Mouse (Mus musculus) natural killer cell, adult 2 months (primary cell): ENCODE data around the gene Lpp.

ENCODE experiments used
- DNase-seq, 2 experiments: peaks; one replicate each; pipeline ENCODE4 v3.0.0; 2022; ENCODE audit warnings: low spot score in 2 of 2

Gene Lpp

DNA sequence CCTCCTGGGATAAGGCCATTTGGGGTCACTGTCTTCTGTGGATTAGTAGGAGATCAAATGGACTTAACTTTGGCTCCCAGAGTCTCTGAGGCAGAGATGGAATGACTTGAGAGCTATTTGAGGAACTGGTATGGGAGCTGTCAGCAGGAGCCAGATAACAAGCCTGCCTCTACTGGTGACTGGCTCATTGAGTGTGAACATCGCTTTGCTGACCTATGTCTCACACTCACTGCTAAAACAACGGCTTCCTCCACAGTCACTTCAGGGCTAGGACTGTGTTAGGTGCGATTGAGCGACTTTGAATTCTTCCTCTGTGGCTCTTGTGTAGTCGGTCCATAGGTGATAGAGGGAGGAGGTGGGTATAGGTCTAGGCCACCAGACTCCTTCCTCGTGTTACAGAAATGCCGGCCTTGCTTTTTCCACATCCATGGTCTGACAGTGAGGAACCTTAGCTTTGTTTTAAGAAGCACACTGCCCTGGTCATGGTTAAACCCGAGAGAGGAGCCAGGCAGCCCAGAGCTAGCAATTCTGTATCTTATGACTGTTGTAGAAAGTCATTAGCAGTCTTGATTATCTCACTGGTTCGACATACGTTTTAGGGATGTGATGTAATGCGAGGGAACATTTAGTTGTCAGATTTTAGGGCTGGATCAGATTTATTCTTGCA, 108.5 kb downstream of the Lpp start:
- no peak for DNase-seq

DNA sequence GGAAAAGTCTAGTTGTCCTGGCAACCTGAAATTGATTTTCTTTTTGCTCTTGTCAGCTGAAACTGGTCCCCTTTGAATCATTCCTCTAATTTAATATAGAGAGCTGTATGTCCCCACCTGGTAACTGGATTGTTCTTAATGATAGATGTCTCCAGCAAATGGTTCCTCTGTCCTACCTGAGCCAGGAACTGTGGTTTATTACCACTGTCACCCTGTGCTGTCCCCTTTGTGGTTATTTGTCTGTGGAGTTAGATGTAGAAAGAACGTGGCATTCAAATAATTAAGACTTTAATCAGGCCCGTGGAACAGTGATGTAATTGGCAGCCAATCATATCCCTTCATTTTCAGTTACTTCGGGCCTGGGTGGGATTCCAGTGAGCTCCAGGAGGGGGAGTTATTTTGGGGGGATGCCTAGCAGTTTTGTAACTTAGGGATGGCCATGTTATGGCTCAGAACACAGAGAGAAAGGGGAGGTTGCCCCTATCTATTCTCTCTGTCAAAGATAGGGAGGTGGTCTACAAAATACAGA, 109.1 kb downstream of the Lpp start:
- DNase-seq, result no peak

DNA sequence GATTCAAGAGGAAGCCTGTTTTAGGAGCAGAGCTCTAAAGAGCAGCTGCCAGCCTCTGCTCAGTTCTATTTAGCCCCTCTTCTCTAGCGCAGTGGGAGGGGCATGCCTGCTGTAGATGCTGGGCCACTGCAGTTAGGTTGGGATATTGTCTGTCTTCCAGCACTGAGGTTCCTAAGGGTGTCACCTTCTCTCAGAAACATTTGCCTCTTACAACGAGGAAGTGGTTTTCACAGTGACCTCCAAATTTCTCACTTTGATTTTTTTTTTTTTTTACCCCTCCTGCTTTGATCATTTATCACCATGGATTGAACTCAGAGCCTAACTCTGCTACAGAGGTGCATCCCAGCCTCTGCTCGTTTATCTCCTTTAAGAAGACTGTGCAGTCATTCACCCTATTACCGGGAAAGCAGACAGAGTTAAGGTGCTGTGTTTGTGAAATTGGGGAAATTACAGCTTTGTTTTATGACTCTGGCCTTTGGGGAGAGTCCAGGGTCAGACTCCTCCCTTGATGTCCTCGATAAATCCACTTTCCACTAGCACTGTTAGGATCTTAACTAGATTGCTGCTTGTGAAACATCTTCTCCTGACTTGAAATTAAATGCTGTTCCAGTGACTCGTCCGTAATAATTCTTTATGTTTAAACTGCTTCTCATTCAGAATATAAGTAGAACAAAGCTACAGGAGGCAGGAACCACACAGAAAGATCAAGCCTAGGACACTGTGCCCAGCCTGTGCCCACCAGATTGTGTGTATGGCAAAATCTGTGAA, 111.7 kb downstream of the Lpp start:
- DNase-seq, result peak in 1 of 2 experiments; percentile 23

DNA sequence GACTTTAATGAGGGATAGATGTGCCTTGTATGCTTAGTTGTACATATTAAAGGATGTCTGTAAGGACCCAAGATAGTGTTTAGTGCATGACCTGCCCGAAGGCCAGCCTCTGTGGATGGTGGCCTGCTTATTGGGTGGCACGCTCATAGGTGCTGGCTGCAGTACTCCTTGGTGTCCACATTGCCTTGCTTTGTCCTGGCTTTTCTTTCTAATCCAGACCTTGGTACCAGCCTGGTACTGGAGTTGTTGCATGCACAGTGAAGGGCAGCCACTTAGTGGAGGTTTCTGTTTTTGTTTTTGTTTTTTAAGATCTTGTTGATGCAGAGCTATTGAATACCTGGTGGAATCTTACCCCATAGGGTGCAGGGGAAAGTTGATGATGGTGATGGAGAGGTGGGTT, 112.9 kb downstream of the Lpp start:
- DNase-seq, result no peak

DNA sequence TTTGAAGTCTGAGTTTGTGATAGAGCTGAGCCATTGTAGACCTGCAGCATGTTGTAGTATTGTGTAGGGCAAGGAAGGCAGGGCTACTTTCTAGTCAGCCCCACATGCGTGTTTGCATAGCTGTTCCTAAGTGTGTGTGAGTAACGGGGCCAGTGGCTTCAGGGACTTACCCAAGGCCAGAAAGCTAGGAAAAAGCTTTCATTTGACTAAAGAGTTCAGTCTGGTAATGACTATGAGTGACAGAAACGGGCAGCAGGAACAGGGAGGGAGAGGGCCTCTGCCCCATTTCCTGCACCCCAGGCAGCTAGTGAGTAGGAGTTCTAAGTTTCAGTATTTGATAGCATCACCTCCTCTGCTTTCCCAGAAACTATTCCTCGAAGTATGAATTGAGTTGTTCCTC, 113.4 kb downstream of the Lpp start:
- no peak for DNase-seq

DNA sequence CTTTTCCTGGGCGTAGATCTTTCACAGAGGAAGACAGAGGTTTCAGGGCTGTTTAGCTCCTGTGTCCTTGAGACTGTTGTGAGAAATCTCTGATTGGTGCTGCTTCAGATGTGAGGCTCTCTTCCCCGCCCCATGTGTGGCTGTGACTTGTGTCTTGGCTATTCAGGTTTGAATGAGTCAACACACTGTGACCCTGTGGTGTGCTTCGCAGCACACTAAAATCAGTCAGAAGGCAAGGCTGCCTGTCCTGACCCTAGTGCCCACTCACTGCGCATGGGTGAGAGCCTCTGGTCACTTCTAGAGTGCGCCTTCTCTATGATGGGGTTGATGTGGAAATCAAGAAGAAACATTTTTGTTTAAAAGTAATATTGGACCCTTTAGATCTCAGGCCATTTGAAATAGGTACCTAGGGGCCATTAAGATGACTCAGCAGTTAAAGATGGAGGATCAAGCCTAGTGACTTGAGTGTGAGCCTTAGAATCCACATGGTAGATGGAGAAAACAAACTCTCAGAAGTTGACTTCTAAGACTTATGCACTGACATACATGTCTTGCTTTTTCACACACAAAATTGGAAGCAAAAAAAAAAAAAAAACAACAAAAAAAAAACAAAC, 114.7 kb downstream of the Lpp start:
- peak in 1 of 2 experiments; percentile 27 for DNase-seq

DNA sequence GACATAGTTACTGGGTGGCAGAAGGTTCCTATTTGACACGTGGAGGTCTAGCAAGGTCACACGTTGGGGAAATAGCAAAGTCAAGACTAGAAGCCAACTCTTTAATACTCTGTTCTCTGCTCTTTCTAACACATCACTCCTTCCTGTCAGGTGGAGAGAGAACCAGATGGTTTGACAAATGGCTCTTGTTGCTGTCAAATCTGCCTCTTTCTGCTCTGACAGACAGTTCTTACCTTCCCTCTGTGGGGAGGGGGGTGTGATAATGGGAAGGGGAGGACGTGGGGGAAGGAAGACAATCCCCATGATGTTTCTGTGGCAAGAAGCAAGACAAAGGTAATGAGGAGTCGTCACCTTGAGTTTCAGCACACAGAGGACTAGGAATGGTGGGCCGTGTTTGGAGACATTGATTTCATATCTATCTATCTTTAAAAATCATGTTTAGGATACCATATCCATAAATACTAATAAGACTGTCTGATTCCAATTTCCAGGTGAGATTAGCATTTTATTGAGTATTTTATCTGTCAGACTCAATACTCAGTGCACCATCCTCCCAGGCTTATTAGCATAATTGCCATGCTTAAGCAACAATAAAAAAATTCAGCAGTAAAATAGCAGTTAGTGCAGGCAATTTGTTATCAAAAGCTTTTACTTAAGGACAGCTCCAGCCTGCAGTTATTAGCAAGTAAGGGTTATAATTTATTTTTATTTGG, 115.9 kb downstream of the Lpp start:
- DNase-seq, result no peak

DNA sequence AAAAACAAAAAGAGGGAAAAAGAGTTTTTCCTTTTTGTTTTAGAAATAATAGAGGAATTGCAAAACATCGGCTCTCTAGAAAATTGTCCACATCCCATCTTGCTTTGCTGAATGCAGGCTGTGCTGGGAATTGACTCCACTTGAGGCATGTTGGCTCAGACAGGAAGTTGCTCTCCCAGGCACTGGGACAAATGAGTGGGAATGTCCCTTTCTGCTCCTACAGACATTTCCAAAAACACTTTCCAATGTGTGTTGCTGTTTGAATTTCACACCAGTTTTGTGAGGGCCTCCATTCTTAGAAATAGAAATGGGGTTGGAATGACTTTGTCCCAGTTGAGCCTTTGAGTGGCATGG, 116.5 kb downstream of the Lpp start:
- no peak for DNase-seq

DNA sequence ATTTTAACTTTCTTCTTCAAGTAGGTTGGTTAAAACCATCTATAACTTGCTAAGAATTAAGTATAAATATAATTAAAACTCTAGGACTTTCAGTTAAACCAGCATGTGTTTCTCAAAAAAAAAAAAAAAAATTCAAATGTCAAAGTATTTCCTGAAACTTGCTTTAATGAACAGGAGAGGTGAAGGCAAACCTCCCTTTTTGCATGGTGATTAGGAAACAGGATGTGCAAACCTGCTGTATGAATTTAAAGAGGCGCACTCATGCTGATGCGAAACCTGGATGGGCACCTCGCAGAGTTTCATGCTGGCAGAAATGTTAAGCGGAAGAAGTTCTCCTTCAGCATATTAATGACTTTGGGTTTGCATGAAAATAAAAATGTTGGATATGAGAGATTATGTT, 119.9 kb downstream of the Lpp start:
- no peak for DNase-seq

DNA sequence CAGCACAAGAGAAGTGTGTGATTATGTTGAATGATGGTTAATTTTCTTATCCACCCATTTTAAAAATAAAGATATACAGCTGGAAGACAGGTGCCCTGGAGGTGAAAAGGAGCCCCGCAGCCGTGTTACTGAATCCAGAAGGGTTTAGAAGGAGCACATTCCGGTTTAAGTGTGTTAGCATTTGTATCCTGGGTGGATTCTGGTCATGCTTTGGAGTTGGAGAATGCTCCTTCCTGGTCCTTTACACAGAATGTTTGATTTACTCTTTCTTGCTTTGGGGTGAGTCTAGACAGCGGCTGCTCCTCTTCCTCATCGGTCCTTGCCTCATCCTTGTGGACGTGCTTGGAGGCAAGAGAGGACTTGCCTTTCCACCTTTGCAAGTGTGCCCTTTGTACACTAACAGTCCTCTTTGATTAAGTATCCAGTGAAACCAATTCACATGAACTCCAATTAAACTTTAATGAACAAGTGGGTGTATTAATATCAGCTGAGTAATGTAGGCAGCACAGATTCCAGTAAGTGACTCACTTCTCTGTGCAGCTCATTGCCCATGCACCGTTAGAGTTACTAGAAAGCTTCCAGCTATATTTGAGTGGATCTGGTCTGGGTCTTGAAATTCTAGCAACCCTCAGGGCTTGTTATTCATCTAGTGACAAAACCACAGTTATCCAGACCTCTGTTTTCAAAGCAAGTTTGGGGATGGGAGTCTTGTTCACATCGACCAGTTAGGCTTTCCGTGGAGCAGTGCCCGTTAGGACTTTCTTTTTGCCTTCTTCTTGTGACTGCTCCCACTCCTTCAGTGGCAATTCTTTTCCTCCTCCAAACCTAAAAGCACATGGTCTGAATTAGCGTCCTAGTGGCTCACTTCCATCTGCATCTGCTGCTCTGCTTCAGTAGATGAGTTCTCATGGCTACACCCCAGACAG, 121.8 kb downstream of the Lpp start:
- DNase-seq, result no peak

DNA sequence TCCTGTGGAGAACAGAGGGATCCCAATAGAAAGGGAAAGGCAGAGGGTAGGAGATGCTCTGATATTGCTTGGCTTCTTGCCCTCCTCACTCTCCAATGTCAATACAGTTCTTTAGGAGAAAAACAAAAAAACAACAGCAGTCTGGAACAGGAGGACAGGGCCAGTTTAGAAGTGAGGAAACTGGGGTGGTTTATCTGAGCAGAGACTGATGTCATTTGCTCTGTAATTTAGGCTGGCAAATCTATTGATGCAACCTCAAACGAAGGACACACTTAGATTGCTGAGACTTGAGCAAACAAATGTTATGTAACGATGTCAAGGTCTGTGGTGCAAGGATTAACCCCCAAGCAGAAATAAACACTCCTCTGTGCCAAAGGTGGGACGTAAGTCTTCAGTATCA, 123.7 kb downstream of the Lpp start:
- DNase-seq, result no peak

DNA sequence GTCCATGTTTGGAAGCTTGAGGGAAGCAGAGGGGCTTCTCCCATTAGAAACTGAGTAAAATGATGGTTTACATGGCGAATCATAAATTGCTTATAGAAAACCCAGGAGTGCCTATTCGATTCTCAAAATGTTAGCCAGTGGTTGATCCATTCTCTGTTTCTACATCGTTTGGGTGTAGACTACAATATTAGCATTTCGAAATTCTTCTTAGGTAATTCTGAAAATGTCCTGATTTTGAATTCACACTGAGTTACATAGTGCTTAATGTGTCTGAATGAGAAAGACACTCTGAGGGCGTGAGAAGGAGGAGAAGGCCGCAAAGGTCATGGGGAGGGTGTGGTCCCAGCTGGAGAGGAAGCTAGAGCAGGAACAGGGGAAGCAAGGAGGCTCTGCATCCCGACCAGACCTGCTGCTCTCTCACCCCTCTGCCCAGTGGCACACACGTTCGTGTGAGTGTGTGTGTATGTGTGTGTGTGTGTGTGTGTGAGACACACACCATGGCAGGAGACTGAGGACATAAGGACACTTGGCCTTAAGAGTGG, 124.3 kb downstream of the Lpp start:
- no peak for DNase-seq

DNA sequence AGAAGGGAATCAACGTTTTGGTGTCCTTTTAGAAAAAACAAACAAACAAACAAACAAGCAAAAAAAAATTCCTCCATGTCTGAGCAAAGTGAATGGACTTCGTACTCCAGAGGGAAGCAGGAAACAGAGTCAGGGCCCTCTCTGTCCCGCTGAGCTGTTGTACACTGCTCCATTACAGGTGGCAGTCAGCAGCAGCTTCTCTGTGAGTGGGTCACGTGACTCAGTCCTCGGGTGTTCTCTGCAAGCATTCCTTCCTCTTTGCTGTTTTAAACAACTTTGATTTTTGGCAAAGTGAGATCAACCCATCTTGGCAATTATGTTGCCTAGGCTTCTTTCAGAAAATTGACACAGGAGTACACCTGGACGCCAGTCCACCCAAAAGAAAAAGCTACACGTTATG, 125.5 kb downstream of the Lpp start:
- DNase-seq, result no peak

DNA sequence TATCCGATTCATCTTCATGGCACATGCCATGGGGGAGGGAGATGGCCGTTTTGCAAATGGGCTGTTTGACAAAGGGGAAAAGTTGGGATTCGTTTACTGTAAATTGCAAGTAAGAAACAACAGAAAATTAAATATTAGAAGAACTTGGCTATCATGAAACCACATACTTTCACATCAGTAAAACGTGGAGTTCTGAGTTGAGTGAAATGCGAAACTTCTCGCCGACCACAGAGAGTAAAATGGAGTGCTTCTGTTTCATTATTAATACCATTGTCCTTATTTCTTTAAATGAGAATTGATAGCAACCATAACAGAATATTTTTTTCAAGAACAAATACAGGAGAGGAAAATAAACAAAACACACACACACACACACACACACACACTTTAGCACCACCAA, 133.9 kb downstream of the Lpp start:
- no peak for DNase-seq

DNA sequence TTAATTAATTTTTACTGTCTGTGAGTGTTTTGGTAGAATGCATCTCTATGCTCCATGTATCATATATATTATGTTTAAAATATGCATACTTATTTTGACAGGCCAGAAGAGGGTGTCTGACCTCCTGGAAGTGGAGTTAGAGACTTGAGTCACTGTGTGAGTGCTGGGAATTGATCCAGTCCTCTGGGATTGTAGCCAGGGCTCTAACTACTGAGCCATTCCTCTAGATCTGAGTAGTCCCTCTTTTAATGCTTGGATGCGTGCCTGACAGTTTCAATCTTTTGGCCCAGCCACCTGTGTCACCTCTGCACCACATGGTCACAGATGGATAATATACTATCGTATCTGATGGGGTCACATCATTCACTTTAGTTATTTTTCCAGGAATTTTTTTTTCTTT, 138.4 kb downstream of the Lpp start:
- DNase-seq, result no peak

DNA sequence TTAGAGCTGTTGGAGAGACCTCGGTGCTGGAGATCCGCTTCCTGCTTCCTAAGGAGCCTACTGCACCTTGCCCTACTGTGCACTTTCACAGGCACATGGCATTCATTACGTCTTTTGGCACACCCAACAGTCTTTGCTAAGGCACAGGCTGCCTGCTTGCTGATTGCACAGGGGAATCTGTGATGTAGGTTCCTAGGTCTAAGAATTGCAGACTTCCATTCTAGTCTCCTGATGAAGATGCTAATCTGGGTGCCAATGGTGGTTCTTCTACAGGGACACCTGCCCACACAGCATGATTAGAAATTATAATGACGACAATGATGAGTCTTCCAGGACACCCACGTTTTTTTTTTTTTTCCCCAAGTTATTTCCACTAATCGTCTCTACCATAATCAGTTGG, 141.9 kb downstream of the Lpp start:
- no peak for DNase-seq

DNA sequence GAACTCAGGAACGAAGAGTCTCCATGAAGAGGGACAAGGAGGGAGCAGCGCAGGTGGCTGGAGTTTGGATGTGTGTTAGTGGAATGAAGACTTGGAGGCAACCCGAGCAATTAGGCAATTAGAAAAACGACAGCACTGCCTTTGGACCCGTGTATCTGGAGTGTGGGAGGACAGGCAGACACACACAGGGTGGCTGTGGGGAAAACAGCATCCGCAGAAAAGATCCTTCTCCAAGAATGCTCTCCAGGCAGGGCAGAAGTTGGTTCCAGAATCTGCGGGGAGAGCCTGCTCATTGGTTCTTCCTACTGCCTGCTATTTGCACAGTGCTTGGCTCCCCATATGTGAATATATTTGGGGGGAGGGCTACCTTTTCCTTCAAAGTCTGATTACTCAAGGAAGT, 143.0 kb downstream of the Lpp start:
- DNase-seq, result no peak

DNA sequence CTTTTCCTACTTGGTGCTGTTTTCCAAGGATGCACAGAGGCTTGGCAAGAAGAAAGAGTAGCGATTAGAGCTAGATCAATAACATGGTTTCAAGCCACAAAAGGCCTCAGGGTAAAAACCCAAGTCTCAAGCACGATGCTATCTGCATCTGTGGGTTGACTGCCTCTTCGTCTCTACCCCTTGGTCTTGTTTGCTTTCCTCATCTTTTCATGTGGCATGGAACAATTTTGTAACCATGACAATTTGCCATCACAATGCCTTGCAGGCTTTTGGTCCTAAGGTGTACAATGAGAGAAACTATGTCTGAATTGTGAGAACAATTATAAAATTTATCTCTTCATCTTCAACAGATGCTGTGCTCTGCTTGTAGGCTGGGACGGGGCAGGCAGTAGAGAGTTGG, 145.7 kb downstream of the Lpp start:
- no peak for DNase-seq

DNA sequence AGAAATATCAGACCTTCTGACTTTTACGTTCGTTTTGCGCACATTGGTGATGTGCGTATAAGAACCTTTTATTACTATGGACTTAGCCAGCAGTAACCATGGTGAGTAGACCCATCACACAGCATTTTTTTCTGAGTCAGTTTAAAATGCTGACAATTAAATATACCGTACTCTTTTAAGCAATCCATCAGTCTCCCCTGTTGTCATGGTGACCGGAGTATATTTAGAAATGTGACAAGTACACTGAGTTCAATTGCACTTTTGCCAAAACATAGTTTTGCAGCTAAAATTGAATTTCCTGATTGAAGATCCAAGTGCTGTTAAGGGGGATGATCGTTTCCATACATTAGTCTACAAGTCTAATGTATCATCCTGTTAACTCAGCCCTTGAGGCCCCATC, 149.6 kb downstream of the Lpp start:
- DNase-seq, result no peak

DNA sequence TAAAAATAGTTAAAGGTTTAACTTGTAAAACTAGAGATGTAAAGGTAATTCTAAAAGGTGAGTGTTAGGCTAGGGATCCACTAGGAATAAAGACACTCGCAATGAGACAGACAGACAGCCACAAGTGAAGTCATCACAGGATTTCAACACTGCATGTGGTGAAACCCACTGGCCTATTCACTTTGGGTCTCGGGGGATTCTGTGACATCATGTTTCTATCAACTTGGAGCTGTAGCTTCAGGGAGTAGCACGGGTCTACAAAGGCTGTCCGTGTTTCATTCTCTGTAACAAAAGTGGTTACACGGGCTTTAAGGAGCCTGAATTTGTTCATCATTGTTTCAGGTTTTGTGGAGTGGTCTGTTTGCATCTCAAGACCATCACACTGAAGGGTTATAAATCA, 152.1 kb downstream of the Lpp start:
- no peak for DNase-seq

DNA sequence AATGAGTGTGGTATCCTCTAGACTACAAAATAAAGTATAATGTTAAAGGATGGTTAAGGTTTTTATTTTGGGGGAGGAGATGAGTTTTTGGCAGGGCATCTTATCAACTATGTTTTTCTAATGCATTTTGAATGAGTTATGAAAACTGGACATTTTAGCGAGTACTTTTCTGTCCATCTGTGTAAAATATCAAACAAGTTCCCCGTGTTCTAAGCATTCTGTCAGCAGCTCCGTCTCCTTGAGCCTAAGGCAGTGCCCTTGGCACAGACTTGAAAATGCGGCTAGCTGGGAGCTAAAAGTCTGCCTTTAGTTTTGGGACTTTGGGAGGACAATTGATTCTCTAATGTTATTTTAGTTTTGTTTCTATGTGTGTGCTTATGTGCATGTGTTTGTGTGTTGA, 165.2 kb downstream of the Lpp start:
- no peak for DNase-seq
